Mouse (Mus musculus) embryonic stem cell, embryonic (primary cell): Measurements from ENCODE around the gene Cd3eap.

Experiments used
- CTCF ChIA-PET, 4 experiments: fragments of 300-600 bp in 2 of 4; fragments of 350-600 bp in 2 of 4; sonication (Branson Sonifier 250); formaldehyde crosslinking; loops; one replicate each; lab custom pipeline; 2022; ENCODE audit warnings: inconsistent platforms in 2 of 4; lab: Charles Lee
- POLR2A ChIA-PET, 4 experiments: fragments of 300-600 bp in 2 of 4; fragments of 350-600 bp in 2 of 4; sonication (Branson Sonifier 250); formaldehyde crosslinking; loops; one replicate each; lab custom pipeline; 2022; ENCODE audit warnings: antibody characterized with exemption in 4 of 4, inconsistent platforms in 1 of 4; lab: Charles Lee

Gene Cd3eap

DNA sequence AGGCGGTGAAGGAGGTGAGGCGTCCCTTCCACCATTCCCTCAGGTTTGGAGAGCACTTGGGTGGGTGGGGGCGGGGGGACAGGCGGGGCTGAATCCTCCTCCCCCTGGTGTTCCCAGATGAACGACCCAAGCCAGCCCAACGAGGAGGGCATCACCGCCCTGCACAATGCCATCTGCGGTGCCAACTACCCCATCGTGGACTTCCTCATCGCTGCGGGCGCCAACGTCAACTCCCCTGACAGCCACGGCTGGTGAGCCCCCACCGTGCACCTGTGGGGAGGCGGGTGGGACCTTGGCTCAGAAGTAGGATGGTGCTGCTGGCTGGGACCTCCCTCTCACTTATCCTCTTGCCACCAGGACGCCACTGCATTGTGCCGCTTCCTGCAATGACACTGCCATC is 16.1 kb upstream of the Cd3eap start:
- ChIA-PET POLR2A (interaction anchor here in 2 of 4 experiments (0.7 to 1.1 kb wide), 2 partner anchors 12 to 138 kb away, joined by 4 read pairs; no protein-coding TSS in a partner anchor), CTCF (interaction anchor here in 1 of 4 experiments (1.5 to 3.1 kb wide), 2 partner anchors 12 to 66 kb away, joined by 4 to 9 read pairs; partner anchors contain the start of gene Fosb)

DNA sequence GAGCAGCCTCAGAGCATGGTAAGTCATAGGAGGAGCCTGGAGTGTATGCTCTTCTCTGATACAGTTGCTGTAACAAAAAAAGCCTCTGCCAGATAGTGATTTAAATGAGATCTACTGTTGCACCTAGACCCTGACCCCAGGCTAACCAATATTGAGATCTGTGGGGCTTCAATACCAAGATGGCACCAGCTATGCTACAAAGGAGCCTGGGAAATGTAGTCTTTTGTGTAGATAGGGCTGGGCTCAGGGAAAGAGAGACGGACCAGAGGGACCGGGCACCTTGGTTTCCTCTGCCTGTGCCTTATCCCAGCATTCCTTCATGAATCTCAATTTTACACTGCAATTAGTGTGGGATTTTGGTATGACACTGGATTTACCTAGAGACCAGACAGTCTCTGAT is 14.1 kb upstream of the Cd3eap start:
- CTCF ChIA-PET: interaction anchor here in 3 of 4 experiments (0.5 to 3.1 kb wide), 11 partner anchors 10 to 216 kb away, joined by 3 to 9 read pairs (median 3); partner anchors contain the start of genes Cd3eap (in 1 of the 3) and Ppp1r13l (in 1 of the 3)
- POLR2A ChIA-PET: interaction anchor here in 3 of 4 experiments (1.2 to 1.7 kb wide), 6 partner anchors 9 to 144 kb away, joined by 3 to 9 read pairs (median 4); partner anchors contain the start of genes Bloc1s3 (in 1 of the 3), Ercc1 (in 1 of the 3), Nkpd1 (in 1 of the 3) and Trappc6a (in 1 of the 3)

DNA sequence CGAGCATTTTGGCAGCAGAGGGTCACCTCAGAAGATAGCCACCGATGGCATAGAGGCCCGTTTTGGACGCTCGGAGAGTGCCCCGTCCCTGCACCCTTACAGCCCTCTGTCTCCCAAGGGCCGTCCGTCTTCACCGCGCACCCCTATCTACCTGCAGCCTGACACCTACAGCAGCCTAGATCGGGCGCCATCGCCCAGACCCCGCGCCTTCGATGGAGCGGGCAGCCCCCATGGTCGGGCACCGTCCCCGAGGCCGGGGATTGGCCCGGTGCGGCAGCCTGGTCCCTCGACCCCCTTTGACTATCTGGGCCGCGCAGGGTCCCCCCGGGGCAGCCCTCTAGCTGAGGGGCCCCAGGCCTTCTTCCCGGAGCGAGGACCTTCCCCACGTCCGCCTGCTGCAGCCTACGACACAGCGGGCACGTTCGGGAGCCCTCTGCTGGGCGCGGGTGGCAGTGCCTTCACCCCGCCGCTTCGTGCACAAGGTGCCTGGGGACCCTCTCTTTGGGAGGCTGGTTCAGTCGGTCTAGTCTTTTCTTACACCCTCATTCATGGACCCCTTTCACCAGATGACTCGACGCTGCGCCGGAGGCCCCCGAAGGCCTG is 10.6 kb upstream of the Cd3eap start:
- POLR2A ChIA-PET: interaction anchor here in 2 of 4 experiments (0.6 to 1.4 kb wide), 4 partner anchors 11 to 329 kb away, joined by 3 read pairs; partner anchors contain the start of gene Apoe (in 1 of the 2)

DNA sequence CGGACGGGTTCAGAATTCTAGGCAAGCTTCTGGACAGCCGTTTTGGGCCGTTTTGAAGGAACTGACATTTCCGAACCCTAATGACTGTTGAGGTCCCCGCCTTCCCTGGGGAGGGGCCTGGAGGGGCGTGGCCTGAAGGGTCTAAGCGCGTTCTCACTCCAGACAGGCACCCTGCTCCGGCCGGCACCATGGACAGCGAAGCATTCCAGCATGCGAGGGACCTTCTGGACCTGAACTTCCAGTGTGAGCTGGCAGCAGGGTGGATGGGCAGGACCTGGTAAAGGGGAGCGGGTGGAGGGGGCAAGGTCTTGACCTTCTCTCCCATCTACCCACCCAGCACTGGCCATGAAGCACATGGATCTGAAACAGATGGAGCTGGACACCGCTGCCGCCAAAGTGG is 9.1 kb upstream of the Cd3eap start:
- POLR2A ChIA-PET: interaction anchor here in 2 of 4 experiments (0.7 to 1.7 kb wide), 11 partner anchors 9 to 347 kb away, joined by 3 to 6 read pairs (median 3); partner anchors contain the start of genes Cd3eap (in 2 of the 2), Ppp1r13l (in 2 of the 2) and Tomm40 (in 1 of the 2)
- CTCF ChIA-PET: interaction anchor here (0.6 to 1.3 kb wide), 6 partner anchors 9 to 213 kb away, joined by 3 to 5 read pairs (median 3); partner anchors contain the start of gene Nkpd1 (in 1 of the 4)

More for the DNA sequence above, 10.6 kb upstream of the Cd3eap start:
- CTCF ChIA-PET: interaction anchor here in 1 of 4 experiments (0.8 to 3.0 kb wide), 5 partner anchors 8 to 420 kb away, joined by 3 to 15 read pairs (median 4); partner anchors contain the start of genes Cd3eap and Ppp1r13l

DNA sequence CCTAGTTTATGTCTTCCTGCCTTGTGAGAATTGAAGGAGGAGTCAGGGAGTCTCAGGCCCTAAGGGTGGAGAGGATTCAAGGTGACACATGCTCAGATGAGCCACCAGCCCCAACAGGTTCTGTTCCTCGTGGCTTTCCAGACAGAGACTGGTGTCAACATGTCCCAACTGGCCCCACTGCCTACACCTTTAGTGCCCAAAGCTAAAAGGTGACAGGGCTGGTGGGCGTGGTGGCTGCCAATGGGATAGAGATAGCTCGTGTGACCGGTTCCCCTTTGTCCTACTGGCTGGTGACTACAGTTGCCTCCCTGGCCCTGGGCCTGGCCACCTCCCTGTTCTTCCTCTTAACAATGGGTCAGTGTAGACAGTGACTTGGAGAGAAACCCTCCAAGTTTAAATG is 6.1 kb upstream of the Cd3eap start:
- POLR2A ChIA-PET: interaction anchor here in 2 of 4 experiments (0.6 to 2.1 kb wide), 5 partner anchors 12 to 329 kb away, joined by 3 to 6 read pairs (median 4); partner anchors contain the start of genes Ckm (in 1 of the 2) and Klc3 (in 1 of the 2)
- CTCF ChIA-PET: interaction anchor here in 2 of 4 experiments (0.6 to 1.5 kb wide), 5 partner anchors 34 to 487 kb away, joined by 3 to 10 read pairs (median 3); partner anchors contain the start of gene Gm19345 (in 1 of the 2)

DNA sequence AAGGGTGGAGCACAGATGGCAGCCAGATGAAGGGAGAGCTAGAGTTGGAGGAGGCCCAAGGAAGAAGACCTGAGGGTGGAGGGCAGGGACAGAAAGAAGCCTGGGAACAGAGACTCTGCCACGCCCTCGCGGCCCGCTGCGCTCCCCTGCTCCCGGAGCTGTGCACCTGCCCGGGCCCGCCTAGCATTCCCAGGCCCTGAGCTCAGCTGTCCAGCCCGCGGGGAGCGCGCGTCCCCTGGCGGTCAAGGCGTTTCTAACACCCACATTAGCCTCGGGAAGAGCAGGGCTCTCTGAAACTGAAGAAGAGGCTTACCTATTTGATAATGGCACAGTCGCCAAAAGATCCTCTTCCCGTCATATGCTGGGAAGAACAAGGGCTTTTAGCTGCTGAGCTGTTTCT is 4.6 kb upstream of the Cd3eap start:
- POLR2A ChIA-PET: interaction anchor here in 3 of 4 experiments (0.5 to 5.8 kb wide), 25 partner anchors 9 to 378 kb away, joined by 3 to 43 read pairs (median 5); partner anchors contain the start of genes Ckm (in 1 of the 3), Ercc1 (in 1 of the 3), Fosb (in 1 of the 3) and Gemin7 (in 1 of the 3)
- CTCF ChIA-PET: interaction anchor here (0.5 to 2.4 kb wide), 67 partner anchors 8 to 437 kb away, joined by 3 to 15 read pairs (median 4); partner anchors contain the start of genes Bloc1s3 (in 1 of the 4), Ckm (in 1 of the 4), Clasrp (in 1 of the 4) and Dmwd (in 1 of the 4)

DNA sequence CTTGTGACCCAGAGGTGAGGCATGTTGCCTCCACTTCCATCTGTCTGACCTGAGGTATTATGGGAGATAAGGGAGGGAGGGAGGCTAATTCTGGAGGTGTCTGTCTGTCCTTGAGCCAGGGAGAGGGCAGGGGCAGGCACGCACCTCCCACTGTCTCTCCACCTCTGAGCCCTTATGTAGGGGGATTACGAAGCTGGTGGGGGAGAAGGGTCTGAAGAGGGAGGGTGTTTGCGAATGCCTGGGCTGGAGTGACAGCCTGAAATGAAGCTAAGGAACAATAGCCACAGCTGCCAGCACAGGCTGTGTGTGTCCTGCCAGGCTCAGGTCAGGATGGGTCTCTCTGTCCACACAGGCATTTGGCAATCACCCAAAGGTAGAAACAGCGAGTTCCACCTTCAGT is 3.0 kb upstream of the Cd3eap start:
- CTCF ChIA-PET: interaction anchor here (0.5 to 4.6 kb wide), 24 partner anchors 8 to 378 kb away, joined by 3 to 36 read pairs (median 3); partner anchors contain the start of gene Ercc1 (in 2 of the 4)
- POLR2A ChIA-PET: interaction anchor here in 2 of 4 experiments (0.9 to 5.8 kb wide), 8 partner anchors 15 to 337 kb away, joined by 3 to 43 read pairs (median 4); partner anchors contain the start of genes Fosb (in 2 of the 2) and Apoe (in 1 of the 2)

DNA sequence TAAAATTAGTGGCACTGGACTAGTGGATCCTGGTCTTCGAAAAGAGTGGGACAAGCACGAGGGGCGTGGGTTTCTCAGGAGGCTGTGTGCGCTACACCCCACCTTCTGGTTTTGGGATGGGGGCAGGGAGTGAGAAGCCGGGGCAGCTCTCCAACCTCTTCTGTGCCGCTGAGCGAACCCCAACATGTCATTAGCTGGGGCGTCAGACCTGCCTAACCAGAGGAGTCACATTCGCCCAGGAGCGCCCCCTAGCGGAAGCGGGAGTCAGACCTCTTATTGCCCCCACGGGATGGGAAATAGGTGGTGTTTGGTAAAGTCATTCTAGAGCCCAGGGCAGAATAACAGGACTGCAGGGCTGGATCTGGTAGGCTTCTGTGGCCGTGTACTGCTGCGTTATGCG is 2.4 kb upstream of the Cd3eap start:
- CTCF ChIA-PET: interaction anchor here (0.6 to 4.6 kb wide), 25 partner anchors 8 to 379 kb away, joined by 3 to 36 read pairs (median 4); partner anchors contain the start of genes Eml2 (in 1 of the 4), Ercc1 (in 1 of the 4) and Fosb (in 1 of the 4)

DNA sequence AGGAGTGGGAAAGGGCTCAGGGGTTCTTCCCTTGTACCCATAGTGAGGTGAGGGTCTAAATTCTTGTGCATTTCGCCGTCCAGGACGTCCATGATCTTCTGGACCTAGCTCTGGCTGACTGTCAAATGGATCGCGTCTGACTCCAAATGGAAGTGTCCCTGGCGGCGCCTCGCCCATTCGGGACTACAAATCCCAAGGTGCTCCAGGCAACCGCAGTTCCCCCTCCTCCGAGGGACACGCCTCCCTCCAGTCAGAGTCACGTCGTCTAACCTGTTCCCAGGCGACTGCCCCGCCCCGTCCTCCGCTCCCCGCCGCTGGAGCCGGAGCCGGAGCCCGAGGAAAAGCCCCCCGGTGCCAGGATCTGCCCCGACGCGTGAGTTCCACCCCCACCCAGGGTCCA is 1.7 kb upstream of the Cd3eap start:
- CTCF ChIA-PET: interaction anchor here (0.6 to 4.6 kb wide), 26 partner anchors 17 to 429 kb away, joined by 3 to 36 read pairs (median 4); partner anchors contain the start of genes Eml2 (in 1 of the 4), Ercc1 (in 1 of the 4) and Fosb (in 1 of the 4)
- POLR2A ChIA-PET: interaction anchor here in 3 of 4 experiments (0.5 to 5.8 kb wide), 24 partner anchors 9 to 355 kb away, joined by 3 to 43 read pairs (median 3); partner anchors contain the start of genes Fosb (in 2 of the 3) and Ercc1 (in 1 of the 3)

More for the DNA sequence above, 2.4 kb upstream of the Cd3eap start:
- POLR2A ChIA-PET: interaction anchor here in 2 of 4 experiments (0.9 to 5.8 kb wide), 18 partner anchors 10 to 354 kb away, joined by 3 to 43 read pairs (median 4); partner anchors contain the start of genes Fosb (in 2 of the 2), Apoe (in 1 of the 2) and Ercc1 (in 1 of the 2)

DNA sequence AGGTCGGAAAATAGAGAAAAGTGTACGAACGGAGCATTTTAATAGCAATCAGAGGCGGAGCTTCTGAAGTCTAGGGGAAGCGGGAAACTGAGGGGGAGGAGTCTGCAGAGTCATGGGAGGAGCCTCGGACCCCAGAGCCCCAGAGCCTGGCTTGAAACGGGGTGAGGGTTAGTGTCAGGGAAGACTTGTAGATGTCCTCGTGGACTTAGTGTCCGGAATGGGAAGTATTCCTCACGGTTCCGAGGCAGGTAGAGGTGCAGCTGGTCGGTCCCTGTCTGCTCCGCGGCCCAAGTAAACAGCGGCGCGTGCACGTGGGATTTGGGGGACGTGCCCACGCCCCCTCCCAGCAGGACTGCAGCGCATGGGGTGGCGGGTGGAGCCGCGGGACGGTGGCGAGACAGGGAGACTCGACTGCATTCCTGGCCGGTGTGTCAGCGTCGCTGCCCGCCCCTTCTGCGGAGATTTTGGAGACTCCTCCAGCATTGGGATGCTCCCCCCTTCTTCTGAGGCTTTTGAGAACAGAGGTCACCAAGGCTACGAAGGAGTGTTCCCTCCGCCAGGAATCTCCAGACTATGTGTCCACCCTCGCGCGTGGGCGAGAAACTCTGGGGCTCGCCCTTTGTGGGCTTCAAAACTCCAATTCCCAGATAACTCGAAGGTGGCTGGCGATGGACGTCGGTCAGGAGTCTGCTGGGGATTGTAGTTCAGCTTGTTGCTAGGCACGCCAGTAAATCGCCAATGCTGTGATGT is 784 bp upstream of the Cd3eap start:
- ChIA-PET CTCF (interaction anchor here (0.5 to 4.6 kb wide), 28 partner anchors 11 to 430 kb away, joined by 3 to 36 read pairs (median 4); partner anchors contain the start of gene Fosb (in 2 of the 4)), POLR2A (interaction anchor here in 3 of 4 experiments (0.5 to 5.8 kb wide), 49 partner anchors 8 to 490 kb away, joined by 3 to 43 read pairs (median 4); partner anchors contain the start of genes Ercc1 (in 3 of the 3), Fosb (in 2 of the 3), Bcam (in 1 of the 3) and Fbxo46 (in 1 of the 3))

DNA sequence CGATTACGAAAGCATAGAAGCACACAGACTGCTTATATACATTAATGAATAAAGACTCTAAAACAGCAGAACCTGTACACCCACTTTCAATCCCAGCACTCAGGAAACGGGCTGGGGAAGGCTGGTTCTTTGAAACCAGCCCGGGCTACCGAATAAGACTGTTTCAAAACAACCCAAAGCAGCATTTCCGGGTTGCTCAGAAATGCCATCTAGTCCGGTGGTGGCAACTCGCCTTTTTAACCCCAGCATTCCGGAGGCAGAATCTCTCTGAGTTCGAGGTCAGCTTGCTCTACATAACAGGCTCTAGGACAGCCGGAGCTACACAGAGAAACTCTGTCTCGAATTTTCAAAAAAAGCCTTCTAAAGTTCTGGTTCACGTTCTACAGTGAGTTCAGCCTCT is 649 bp downstream of the Cd3eap start:
- ChIA-PET CTCF (interaction anchor here in 2 of 4 experiments (0.6 to 4.6 kb wide), 6 partner anchors 12 to 147 kb away, joined by 3 to 36 read pairs (median 8); partner anchors contain the start of genes Ercc1 (in 1 of the 2), Fosb (in 1 of the 2) and Gpr4 (in 1 of the 2)), POLR2A (interaction anchor here in 3 of 4 experiments (0.5 to 5.8 kb wide), 13 partner anchors 9 to 210 kb away, joined by 3 to 43 read pairs (median 6); partner anchors contain the start of genes Ercc1 (in 1 of the 3), Fosb (in 1 of the 3) and Qpctl (in 1 of the 3))

DNA sequence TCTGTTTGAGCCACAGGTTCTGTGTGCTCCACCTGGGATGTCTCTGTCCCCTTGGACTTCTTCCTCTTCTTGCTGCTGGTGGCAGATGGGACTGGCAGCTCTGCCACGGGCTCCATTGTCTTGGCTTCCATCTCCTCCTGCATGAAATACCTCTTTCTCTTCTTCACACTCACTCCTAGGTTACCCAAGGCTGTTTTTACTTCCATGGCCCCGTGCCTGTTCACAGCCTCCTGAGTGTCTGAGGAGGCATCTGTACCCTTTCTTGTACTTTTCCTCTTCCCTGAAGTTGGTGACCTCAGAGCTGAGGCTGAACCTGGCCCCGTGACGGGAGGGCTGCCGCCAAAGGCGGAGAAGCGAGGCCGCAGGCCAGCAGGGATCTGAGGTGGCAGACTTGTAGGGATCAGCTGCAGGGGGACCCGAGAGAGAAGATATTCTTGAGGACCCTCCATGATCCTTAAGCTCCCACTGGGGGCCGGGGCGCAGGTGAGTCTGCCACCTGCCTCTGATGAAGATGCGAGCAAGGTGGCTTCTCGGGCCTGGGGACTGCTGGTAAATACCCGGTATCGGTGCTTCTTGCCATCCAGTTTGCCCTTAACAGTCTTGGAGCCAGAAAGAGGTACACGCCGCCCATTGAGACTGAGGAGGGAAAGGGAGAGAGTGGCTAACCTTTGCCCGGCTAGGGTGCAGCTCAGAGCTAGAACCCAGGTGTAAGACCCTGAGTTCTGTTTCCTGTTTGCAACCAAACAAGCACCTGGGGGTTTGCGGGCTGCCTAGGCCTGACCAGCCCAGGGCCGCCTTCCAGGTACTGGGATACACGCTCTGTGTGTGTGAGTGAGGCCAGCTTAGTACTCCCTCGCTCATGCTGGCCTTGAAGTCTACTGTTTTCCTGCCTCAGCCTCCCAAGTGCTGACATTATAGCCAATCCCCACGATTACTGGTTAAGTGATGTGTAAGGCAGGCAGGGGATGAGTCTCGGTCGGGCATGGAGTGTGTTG is 1.6 kb downstream of the Cd3eap start:
- CTCF ChIA-PET: interaction anchor here in 3 of 4 experiments (0.5 to 2.1 kb wide), 4 partner anchors 9 to 309 kb away, joined by 3 to 7 read pairs (median 3); partner anchors contain the start of gene Ercc1 (in 1 of the 3)
- POLR2A ChIA-PET: interaction anchor here in 2 of 4 experiments (0.9 to 1.6 kb wide), 6 partner anchors 11 to 182 kb away, joined by 3 to 6 read pairs (median 3); partner anchors contain the start of gene Ercc1 (in 1 of the 2)

DNA sequence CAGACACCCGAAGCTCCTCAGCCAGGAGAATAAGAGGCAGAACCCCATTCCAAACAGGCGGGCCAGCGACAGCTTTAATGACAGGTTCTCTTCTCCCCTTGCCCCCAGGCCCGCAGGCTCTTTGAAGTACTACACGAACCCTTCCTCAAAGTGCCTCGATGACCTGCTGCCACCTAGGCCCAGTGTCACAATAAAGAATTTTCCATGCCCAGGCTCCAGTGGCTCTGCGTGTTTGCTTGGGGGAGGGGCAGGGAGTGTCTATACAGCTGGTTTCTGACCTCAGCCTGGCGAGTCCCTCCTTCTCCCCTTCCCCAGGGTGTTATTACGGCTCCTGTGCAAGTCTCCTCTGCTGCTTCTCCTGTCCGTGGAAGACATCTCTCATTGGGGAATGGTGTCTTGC is 3.0 kb downstream of the Cd3eap start:
- ChIA-PET CTCF (interaction anchor here (0.7 to 2.1 kb wide), 6 partner anchors 7 to 283 kb away, joined by 3 to 7 read pairs (median 4); partner anchors contain the start of genes Clasrp (in 1 of the 4) and Ercc1 (in 1 of the 4)), POLR2A (interaction anchor here in 1 of 4 experiments (0.7 to 2.5 kb wide), 6 partner anchors 7 to 49 kb away, joined by 3 to 9 read pairs (median 3); partner anchors contain the start of gene Ercc1)

DNA sequence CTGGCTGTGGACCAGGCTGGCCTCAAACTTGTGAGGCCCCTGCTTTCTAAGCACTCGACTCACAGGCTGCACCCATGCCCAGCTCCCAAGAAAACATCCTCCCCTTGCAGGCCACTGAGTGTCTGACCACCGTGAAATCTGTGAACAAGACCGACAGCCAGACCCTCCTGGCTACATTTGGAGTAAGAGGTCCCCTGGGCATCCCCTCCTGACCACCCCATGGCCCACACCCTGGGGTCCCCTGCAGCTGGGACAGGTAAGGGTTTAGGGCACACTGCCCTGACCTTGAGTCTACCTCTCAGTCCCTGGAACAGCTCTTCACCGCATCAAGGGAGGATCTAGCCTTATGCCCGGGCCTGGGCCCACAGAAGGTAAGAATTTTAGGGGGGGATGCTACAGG is 4.3 kb downstream of the Cd3eap start:
- POLR2A ChIA-PET: interaction anchor here in 3 of 4 experiments (0.5 to 2.5 kb wide), 9 partner anchors 9 to 387 kb away, joined by 3 to 15 read pairs (median 4); partner anchors contain the start of genes Ercc1 (in 2 of the 3) and Fosb (in 1 of the 3)
- CTCF ChIA-PET: interaction anchor here in 3 of 4 experiments (0.6 to 1.6 kb wide), 5 partner anchors 9 to 256 kb away, joined by 4 to 5 read pairs (median 4); no protein-coding TSS in a partner anchor

DNA sequence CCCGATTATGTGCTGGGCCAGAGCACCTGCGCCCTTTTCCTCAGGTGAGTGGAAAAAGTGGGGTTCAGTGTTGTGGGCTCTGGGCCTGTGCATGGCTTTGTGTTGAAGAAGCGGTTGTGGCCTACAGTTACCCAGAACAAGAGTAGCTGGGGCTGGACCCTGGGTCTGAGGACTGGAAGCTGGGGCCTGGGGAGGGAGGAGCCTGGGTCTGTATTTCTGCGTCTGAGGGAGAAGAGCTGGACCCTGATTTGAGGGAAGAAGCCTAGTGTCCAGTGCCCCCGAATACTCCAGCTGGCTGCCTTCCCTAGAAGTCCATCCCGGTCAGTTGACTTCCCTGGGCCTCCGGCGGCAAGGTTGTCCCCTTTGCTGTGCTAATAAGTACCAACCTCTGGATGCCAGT is 9.1 kb downstream of the Cd3eap start:
- CTCF ChIA-PET: no interaction called here
- POLR2A ChIA-PET: interaction anchor here in 1 of 4 experiments (1.6 kb wide), 1 partner anchor 201 kb away, joined by 3 read pairs; the partner anchor contains the start of gene Qpctl
